Mouse (Mus musculus) lung, adult 2 months (tissue): Measurements from ENCODE around the gene Mylk4. TPM values are rescaled to one million over a fixed set of nuclear protein-coding genes. Genes with fewer than 3 reads are reported as not detected.

Source experiments
- DNase-seq: peaks from one replicate; pipeline ENCODE4 v3.0.0; 2022
- H3K4me1 ChIP-seq: fragments of 200-500 bp; 2 replicates; pipeline ENCODE4 v1.6.1; 2011; ENCODE audit warnings: low read length; ENCODE audit not compliant: control insufficient read depth, insufficient read depth
- H3K4me3 ChIP-seq: fragments of 200-500 bp; replicated peaks from 2 replicates; pipeline ENCODE3; 2011; ENCODE audit warnings: low read depth, mild to moderate bottlenecking, control low read depth, low read length; ENCODE audit errors: extremely low read depth
- CTCF ChIP-seq: fragments of 200-500 bp; IDR thresholded peaks from 2 replicates; pipeline ENCODE4 v1.5.1; 2011; ENCODE audit warnings: mild to moderate bottlenecking, low read length, control low read depth; ENCODE audit not compliant: insufficient read depth
- POLR2A ChIP-seq: fragments of 200-500 bp; IDR thresholded peaks from 2 replicates; pipeline ENCODE4 v1.6.1; 2011; ENCODE audit warnings: low read depth, mild to moderate bottlenecking, control low read depth, low read length, borderline replicate concordance; ENCODE audit errors: extremely low read depth
- WGBS: fragments of 180-500 bp; shearing (Covaris S2); methylation state at CpG from one replicate; pipeline ENCODE4 v1.1.7; 2018; 5-methylcytosine and 5-hydroxymethylcytosine counted together
- polyA plus RNA-seq: library from polyadenylated mRNA; depleted of rRNA; stranded (reverse); fragments of >200 nt; gene quantifications from 2 replicates; pipeline ENCODE4 v1.2.3, GENCODE M21; 2012

Gene Mylk4
- polyA plus RNA-seq, 1 experiment, result 4.1 TPM

GRCm38 (mm10) chr13:32719284-32719683 lies 64.5 kb downstream of the Mylk4 start:
- 48% methylated on average over 3 of the region's 3 CpGs for WGBS
- no peak for TF ChIP-seq POLR2A
- TF ChIP-seq CTCF, result no peak
- H3K4me3 ChIP-seq, result no peak overlapping the region
- DNase-seq, result no peak
- H3K4me1 ChIP-seq, result no peaks in the 10 kb centered on the region

GRCm38 (mm10) chr13:32717709-32718108 lies 66.0 kb downstream of the Mylk4 start:
- TF ChIP-seq CTCF, result no peak
- TF ChIP-seq POLR2A, result no peak

GRCm38 (mm10) chr13:32712568-32712967 lies 71.2 kb downstream of the Mylk4 start:
- 77% methylated on average over 3 of the region's 3 CpGs for WGBS
- TF ChIP-seq POLR2A, result no peak
- no peak for TF ChIP-seq CTCF
- DNase-seq, result no peak
- Histone ChIP-seq H3K4me3 (no peak overlapping the region), H3K4me1 (no peaks in the 10 kb centered on the region)

More at GRCm38 (mm10) chr13:32717709-32718108, 66.0 kb downstream of the Mylk4 start:
- Histone ChIP-seq H3K4me1 (no peaks in the 10 kb centered on the region), H3K4me3 (no peak overlapping the region)
- no peak for DNase-seq
- WGBS, result 82% methylated on average over 5 of the region's 5 CpGs

- no peak for DNase-seq
- Histone ChIP-seq H3K4me1 (no peaks in the 10 kb centered on the region), H3K4me3 (no peak overlapping the region)
- 76% methylated on average over 2 of the region's 2 CpGs for WGBS
- no peak for TF ChIP-seq POLR2A
- no peak for TF ChIP-seq CTCF
Measured at GRCm38 (mm10) chr13:32707894-32708293, 75.9 kb downstream of the Mylk4 start.

GRCm38 (mm10) chr13:32706651-32707288 lies 77.0 kb downstream of the Mylk4 start:
- no peak for DNase-seq
- Histone ChIP-seq H3K4me3 (no peak overlapping the region), H3K4me1 (no peaks in the 10 kb centered on the region)
- 45% methylated on average over 10 of the region's 10 CpGs for WGBS
- no peak for TF ChIP-seq CTCF
- TF ChIP-seq POLR2A, result no peak

GRCm38 (mm10) chr13:32705315-32705714 lies 78.4 kb downstream of the Mylk4 start:
- DNase-seq, result no peak
- WGBS, result 54% methylated on average over 1 of the region's 1 CpGs
- Histone ChIP-seq H3K4me1 (no peaks in the 10 kb centered on the region), H3K4me3 (no peak overlapping the region)
- TF ChIP-seq POLR2A, result no peak

GRCm38 (mm10) chr13:32704911-32705310 lies 78.8 kb downstream of the Mylk4 start:
- no peak for DNase-seq
- no peak overlapping the region for H3K4me3 ChIP-seq
- no peaks in the 10 kb centered on the region for H3K4me1 ChIP-seq
- no peak for TF ChIP-seq CTCF
- TF ChIP-seq POLR2A, result no peak
- WGBS, result 72% methylated on average over 2 of the region's 2 CpGs

GRCm38 (mm10) chr13:32701564-32701963 lies 82.2 kb downstream of the Mylk4 start:
- TF ChIP-seq CTCF, result no peak
- TF ChIP-seq POLR2A, result no peak
- WGBS, result 53% methylated on average over 1 of the region's 1 CpGs
- Histone ChIP-seq H3K4me3 (no peak overlapping the region), H3K4me1 (no peaks in the 10 kb centered on the region)
- DNase-seq, result no peak

GRCm38 (mm10) chr13:32699376-32699775 lies 84.4 kb downstream of the Mylk4 start:
- H3K4me1 ChIP-seq, result no peaks in the 10 kb centered on the region
- H3K4me3 ChIP-seq, result no peak overlapping the region
- WGBS, result 93% methylated on average over 1 of the region's 1 CpGs
- no peak for DNase-seq
- TF ChIP-seq POLR2A, result no peak
- TF ChIP-seq CTCF, result no peak

GRCm38 (mm10) chr13:32698956-32699355 lies 84.8 kb downstream of the Mylk4 start:
- DNase-seq, result no peak
- TF ChIP-seq CTCF (no peak), POLR2A (no peak)
- WGBS, result 92% methylated on average over 3 of the region's 3 CpGs
- no peak overlapping the region for H3K4me3 ChIP-seq
- H3K4me1 ChIP-seq, result no peaks in the 10 kb centered on the region
